Mouse (Mus musculus) liver, postnatal 0 days (tissue): ENCODE results near the gene Olfr389.

ENCODE experiments used
- CTCF ChIP-seq: sonication (generic); IDR thresholded peaks from 2 replicates; pipeline ENCODE4 v1.5.1; 2016; ENCODE audit warnings: antibody characterized with exemption, low read depth
- EP300 ChIP-seq: IDR thresholded peaks from 2 replicates; pipeline ENCODE4 v1.6.1; 2016; ENCODE audit warnings: antibody characterized with exemption, low read depth, mild to moderate bottlenecking

GRCm38 (mm10) chr11:73816949-73817348 lies 36.4 kb upstream of the Olfr389 start, which contains the start of gene Olfr392:
- no peak for TF ChIP-seq CTCF
- TF ChIP-seq EP300: no peak
